Comparison of ENCODE assay signal across 9 mouse cellular contexts in genomic region chr11:74721971-74722370, GRCm38 (mm10). TPM values are rescaled to one million over a fixed set of nuclear protein-coding genes. Genes with fewer than 3 reads are reported as not detected.
DNase-seq lines count a peak whose midpoint lies in the region; ATAC-seq lines count a peak whose summit lies in the region.
"Had no signal": no experiment of that assay in that cellular context is flagged by ENCODE, and none has a peak within 500 bp of the region (broad histone marks: within the 10 kb centered on the region; RNA-seq: fewer than 3 reads in every experiment).

No protein-coding gene starts in this region.

- H3K4me3 ChIP-seq in heart, embryonic 16.5 days (ENCODE audit: low read length): peak overlapping the region; percentile 45
- peak overlapping the region; percentile 44 for H3K4me3 ChIP-seq in hindbrain, embryonic 16.5 days (ENCODE audit: low read length)
- H3K4me3 ChIP-seq in midbrain, embryonic 13.5 days (replicated peaks): peak overlapping the region; percentile 99

- no peaks in the 10 kb centered on the region for H3K9me3 ChIP-seq in heart, embryonic 16.5 days (replicated peaks; ENCODE audit: control insufficient read depth, low read length)
- no peaks in the 10 kb centered on the region for H3K9me3 ChIP-seq in hindbrain, embryonic 16.5 days (ENCODE audit: control insufficient read depth, low read length)
- no peaks in the 10 kb centered on the region for H3K9me3 ChIP-seq in midbrain, embryonic 13.5 days

- 39% methylated on average over 3 of the region's 3 CpGs for WGBS in heart, embryonic 16.5 days
- WGBS in hindbrain, embryonic 16.5 days: 29% methylated on average over 3 of the region's 3 CpGs
- WGBS in midbrain, embryonic 13.5 days: 36% methylated on average over 3 of the region's 3 CpGs

- H3K9ac ChIP-seq in heart, embryonic 16.5 days (ENCODE audit: low read length): peak overlapping the region; percentile 45
- H3K9ac ChIP-seq in hindbrain, embryonic 16.5 days (ENCODE audit: low read depth, low read length): peak overlapping the region; percentile 44
- peak overlapping the region; percentile 60 for H3K9ac ChIP-seq in midbrain, embryonic 13.5 days (replicated peaks)

- ATAC-seq in heart, embryonic 16.5 days (replicated peaks; ENCODE audit: extremely low read depth, insufficient read depth, low FRiP score): no peak
- no peak for ATAC-seq in hindbrain, embryonic 16.5 days
- no peak for ATAC-seq in midbrain, embryonic 13.5 days

- no peak overlapping the region for H3K27ac ChIP-seq in heart, embryonic 16.5 days (ENCODE audit: low read length)
- no peak overlapping the region for H3K27ac ChIP-seq in hindbrain, embryonic 16.5 days (ENCODE audit: low read depth, low read length)
- H3K27ac ChIP-seq in midbrain, embryonic 13.5 days: no peak overlapping the region

- peak overlapping the region; percentile 73 for H3K4me2 ChIP-seq in heart, embryonic 16.5 days (ENCODE audit: low read depth, low read length)
- peak overlapping the region; percentile 82 for H3K4me2 ChIP-seq in hindbrain, embryonic 16.5 days (ENCODE audit: low read length)
- H3K4me2 ChIP-seq in midbrain, embryonic 13.5 days (replicated peaks): peak overlapping the region; percentile 86

- no peaks in the 10 kb centered on the region for H3K27me3 ChIP-seq in heart, embryonic 16.5 days (ENCODE audit: control insufficient read depth, insufficient read depth, low read length)
- H3K27me3 ChIP-seq in hindbrain, embryonic 16.5 days (replicated peaks; ENCODE audit: control insufficient read depth, insufficient read depth, low read length): no peaks in the 10 kb centered on the region
- no peaks in the 10 kb centered on the region for H3K27me3 ChIP-seq in midbrain, embryonic 13.5 days

- H3K4me1 ChIP-seq in heart, embryonic 16.5 days (ENCODE audit: control insufficient read depth, insufficient read depth, low read length): peaks cover 35% of the 10 kb centered on the region
- H3K4me1 ChIP-seq in hindbrain, embryonic 16.5 days (ENCODE audit: control insufficient read depth, insufficient read depth, low read depth, low read length): peaks cover 21% of the 10 kb centered on the region
- peaks cover 35% of the 10 kb centered on the region for H3K4me1 ChIP-seq in midbrain, embryonic 13.5 days (replicated peaks)

- no peaks in the 10 kb centered on the region for H3K36me3 ChIP-seq in heart, embryonic 16.5 days (ENCODE audit: control insufficient read depth, insufficient read depth)
- no peaks in the 10 kb centered on the region for H3K36me3 ChIP-seq in hindbrain, embryonic 16.5 days (ENCODE audit: control insufficient read depth, insufficient read depth, low read length)
- no peaks in the 10 kb centered on the region for H3K36me3 ChIP-seq in midbrain, embryonic 13.5 days

- DNase-seq in heart, adult 18-20 months: no peak
- DNase-seq in c-Kit-negative CD71-positive TER-119-positive erythroid progenitor cells, embryonic 14.5 days (ENCODE audit: low read depth, low spot score): peak; percentile 32
- DNase-seq in right cerebral cortex, adult 2 months (ENCODE audit: low spot score in 2 of 2): no peak
- no peak for DNase-seq in left cerebral cortex, adult 11 months (ENCODE audit: low spot score)
- DNase-seq in spleen, adult 18-20 months: no peak
- DNase-seq: cerebellum, postnatal 36 days had no signal

RNA-seq across cellular contexts. Expression of gene Pafah1b1, which starts 2.5 kb away (rescaled TPM):
- 41.7 and 53.1 TPM in 2 replicates for polyA plus RNA-seq in heart, embryonic 16.5 days (2015; fragmentation: Nextera tagmentation; extraction: Ambion mirVana)
- total RNA-seq in heart, adult 18-20 months (2021): 100 to 1,000 TPM; 195 to 223 TPM
- 46.0 and 46.8 TPM in 2 replicates for polyA plus RNA-seq in hindbrain, embryonic 16.5 days (2015; fragmentation: Nextera tagmentation; extraction: Ambion mirVana)
- 59.6 and 66.9 TPM in 2 replicates for polyA plus RNA-seq in midbrain, embryonic 13.5 days (2015; fragmentation: Nextera tagmentation; extraction: Ambion mirVana)

RNA-seq across cellular contexts. Expression of gene Mettl16, which starts 48.7 kb away (rescaled TPM):
- polyA plus RNA-seq in heart, embryonic 16.5 days (2015; fragmentation: Nextera tagmentation; extraction: Ambion mirVana): 30.4 and 33.0 TPM in 2 replicates
- total RNA-seq in heart, adult 18-20 months (2021): 10 to 100 TPM; 16.4 to 17.3 TPM
- 52.2 and 55.3 TPM in 2 replicates for polyA plus RNA-seq in hindbrain, embryonic 16.5 days (2015; fragmentation: Nextera tagmentation; extraction: Ambion mirVana)
- 55.2 and 56.4 TPM in 2 replicates for polyA plus RNA-seq in midbrain, embryonic 13.5 days (2015; fragmentation: Nextera tagmentation; extraction: Ambion mirVana)

Comparison
In these comparisons a context has a peak if more than half of its experiments do, and no peak if none do; other contexts are left out.
1. H3K4me3 ChIP-seq: peak in every context shown above with its lines; median percentile 99 in midbrain, embryonic 13.5 days; 45 in heart, embryonic 16.5 days; 44 in hindbrain, embryonic 16.5 days.